ENCODE assay signal across 10 mouse cellular contexts in genomic region chr2:173702096-173702866, GRCm38 (mm10). TPM values are rescaled to one million over a fixed set of nuclear protein-coding genes. Genes with fewer than 3 reads are reported as not detected.
A peak's percentile ranks its signal among the peaks of the same experiment; 100 is the strongest.
DNase-seq lines count a peak whose midpoint lies in the region; ATAC-seq lines count a peak whose summit lies in the region.
"Had no signal": no experiment of that assay in that cellular context is flagged by ENCODE, and none has a peak within 500 bp of the region (broad histone marks: within the 10 kb centered on the region; RNA-seq: fewer than 3 reads in every experiment).

No protein-coding gene starts in this region.

- H3K4me3 ChIP-seq in embryonic facial prominence, embryonic 11.5 days (ENCODE audit: low read depth, low read length): no peak overlapping the region
- no peak overlapping the region for H3K4me3 ChIP-seq in embryonic facial prominence, embryonic 10.5 days

- no peaks in the 10 kb centered on the region for H3K27me3 ChIP-seq in embryonic facial prominence, embryonic 11.5 days (ENCODE audit: control insufficient read depth, insufficient read depth, low read length)
- no peaks in the 10 kb centered on the region for H3K27me3 ChIP-seq in embryonic facial prominence, embryonic 10.5 days (replicated peaks; ENCODE audit: low read depth, poor library complexity, severe bottlenecking)
- H3K27me3 ChIP-seq: CH12.LX had no signal

- no peaks in the 10 kb centered on the region for H3K9me3 ChIP-seq in embryonic facial prominence, embryonic 11.5 days (replicated peaks; ENCODE audit: control insufficient read depth, low read length)
- no peaks in the 10 kb centered on the region for H3K9me3 ChIP-seq in embryonic facial prominence, embryonic 10.5 days

- 0 out of 2 replicates have a peak, but pooled peaks cover 3% of the 10 kb centered on the region for H3K36me3 ChIP-seq in embryonic facial prominence, embryonic 11.5 days (replicated peaks; ENCODE audit: control insufficient read depth, insufficient read depth, low read depth, low read length)
- peaks cover 90% of the 10 kb centered on the region for H3K36me3 ChIP-seq in embryonic facial prominence, embryonic 10.5 days (replicated peaks)

- no peak for ATAC-seq in embryonic facial prominence, embryonic 11.5 days (replicated peaks; ENCODE audit: insufficient number of reproducible peaks, low FRiP score, low TSS enrichment, low read depth)

- no peaks in the 10 kb centered on the region for H3K4me1 ChIP-seq in embryonic facial prominence, embryonic 11.5 days (ENCODE audit: control insufficient read depth, insufficient read depth, low read length)
- no peaks in the 10 kb centered on the region for H3K4me1 ChIP-seq in embryonic facial prominence, embryonic 10.5 days

- no peak overlapping the region for H3K4me2 ChIP-seq in embryonic facial prominence, embryonic 11.5 days (ENCODE audit: low read depth, low read length)

- no peak overlapping the region for H3K9ac ChIP-seq in embryonic facial prominence, embryonic 11.5 days (replicated peaks; ENCODE audit: low read length)

- 77% methylated on average over 16 of the region's 16 CpGs for WGBS in embryonic facial prominence, embryonic 11.5 days
- WGBS in embryonic facial prominence, embryonic 10.5 days: 77% methylated on average over 16 of the region's 16 CpGs

- no peak overlapping the region for H3K27ac ChIP-seq in embryonic facial prominence, embryonic 11.5 days (replicated peaks; ENCODE audit: low read depth, low read length)
- no peak overlapping the region for H3K27ac ChIP-seq in embryonic facial prominence, embryonic 10.5 days (replicated peaks)

- peak; percentile 7 for DNase-seq in embryonic facial prominence, embryonic 11.5 days (ENCODE audit: low spot score)
- no peak for DNase-seq in embryonic facial prominence, embryonic 10.5 days (ENCODE audit: low spot score)
- peak; percentile 16 for DNase-seq in right cerebral cortex, adult 18-20 months
- DNase-seq in right cerebral cortex, postnatal 36 days (ENCODE audit: low spot score in 2 of 2): no peak
- peak; percentile 74 for DNase-seq in kidney, postnatal 10 days
- DNase-seq in telencephalon, adult 2 months (ENCODE audit: low read depth, low spot score): peak; percentile 22
- no peak for DNase-seq in gastrocnemius, postnatal 25 days
- DNase-seq in spleen, postnatal 14 days (ENCODE audit: low spot score in 2 of 2): no peak

RNA-seq across cellular contexts. Expression of gene 1700010B08Rik, which starts 16.9 kb away (rescaled TPM):
- polyA plus RNA-seq in embryonic facial prominence, embryonic 11.5 days (2014; fragmentation: Nextera tagmentation; extraction: Ambion mirVana): not detected in 2 replicates
- not detected in 2 replicates for polyA plus RNA-seq in embryonic facial prominence, embryonic 10.5 days (2016; fragmentation: Nextera tagmentation; extraction: Ambion mirVana)
- total RNA-seq in gastrocnemius, postnatal 25 days (2021): not detected
- total RNA-seq: CH12.LX; layer of hippocampus, postnatal 10 days had no signal

RNA-seq across cellular contexts. Expression of gene Vapb, which starts 35.0 kb away (rescaled TPM):
- 11.2 and 14.6 TPM in 2 replicates for polyA plus RNA-seq in embryonic facial prominence, embryonic 11.5 days (2014; fragmentation: Nextera tagmentation; extraction: Ambion mirVana)
- polyA plus RNA-seq in embryonic facial prominence, embryonic 10.5 days (2016; fragmentation: Nextera tagmentation; extraction: Ambion mirVana): 8.1 and 9.8 TPM in 2 replicates
- 100 to 1,000 TPM; 149 to 155 TPM for total RNA-seq in gastrocnemius, postnatal 25 days (2021)

RNA-seq across cellular contexts. Expression of gene Rab22a, which starts 42.7 kb away (rescaled TPM):
- polyA plus RNA-seq in embryonic facial prominence, embryonic 11.5 days (2014; fragmentation: Nextera tagmentation; extraction: Ambion mirVana): 37.7 and 40.3 TPM in 2 replicates
- 24.2 and 24.6 TPM in 2 replicates for polyA plus RNA-seq in embryonic facial prominence, embryonic 10.5 days (2016; fragmentation: Nextera tagmentation; extraction: Ambion mirVana)
- 10 to 100 TPM; 21.0 to 21.8 TPM for total RNA-seq in gastrocnemius, postnatal 25 days (2021)

Comparison
In these comparisons a context has a peak if more than half of its experiments do, and no peak if none do; other contexts are left out.
1. DNase-seq: peak in embryonic facial prominence, embryonic 11.5 days (single experiment), right cerebral cortex, adult 18-20 months (single experiment), kidney, postnatal 10 days (single experiment) and telencephalon, adult 2 months (single experiment); none in embryonic facial prominence, embryonic 10.5 days (single experiment), right cerebral cortex, postnatal 36 days (0 of 2), gastrocnemius, postnatal 25 days (single experiment) and spleen, postnatal 14 days (0 of 2).